24 mouse cellular contexts compared by ENCODE assay signal in the genomic region with DNA sequence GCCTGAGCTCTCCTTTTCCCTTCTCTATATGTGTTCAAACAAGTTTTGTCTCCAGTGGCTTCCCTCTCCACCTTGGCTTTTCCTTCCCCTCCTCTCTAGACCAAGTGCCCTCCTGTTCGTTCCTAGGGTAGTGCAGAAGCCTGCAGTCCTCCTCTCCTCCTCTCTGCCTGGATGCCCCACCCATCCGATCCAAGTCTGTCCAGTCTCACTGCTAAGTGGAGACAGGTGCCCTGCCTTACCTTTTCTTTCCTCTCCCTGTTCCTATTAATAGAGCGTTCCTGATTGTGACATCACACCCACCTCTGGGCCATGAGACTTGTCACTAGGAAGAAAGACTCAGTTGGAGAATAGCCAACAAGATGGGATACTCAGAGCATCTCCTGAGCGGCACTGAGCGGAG. TPM values are rescaled to one million over a fixed set of nuclear protein-coding genes. Genes with fewer than 3 reads are reported as not detected.
"Had no signal": no experiment of that assay in that cellular context is flagged by ENCODE, and none has a peak within 500 bp of the region (broad histone marks: within the 10 kb centered on the region; RNA-seq: fewer than 3 reads in every experiment).

No protein-coding gene starts in this region.

- H3K4me2 ChIP-seq: liver, embryonic 11.5 days; lung, embryonic 14.5 days; midbrain, embryonic 13.5 days; neural tube, embryonic 13.5 days had no signal

- H3K4me3 ChIP-seq: layer of hippocampus, adult 2 months; midbrain, embryonic 13.5 days; myocyte; neural tube, embryonic 13.5 days had no signal

- H3K27ac ChIP-seq: kidney, postnatal 0 days; layer of hippocampus, adult 2 months; liver, embryonic 14.5 days; macrophage; midbrain, embryonic 13.5 days; neural tube, embryonic 13.5 days; stomach, postnatal 0 days had no signal

- DNase-seq: kidney, adult 2 months; kidney, postnatal 25 days; layer of hippocampus, adult 9-11 months; liver, postnatal 0 days; lung, embryonic 14.5 days; retina, postnatal 1 day; thymus, adult 18-20 months; thymus, postnatal 36 days had no signal

- H3K9me3 ChIP-seq: midbrain, embryonic 13.5 days; neural tube, embryonic 13.5 days had no signal

- H3K27me3 ChIP-seq: midbrain, embryonic 13.5 days; neural tube, embryonic 13.5 days had no signal

- ATAC-seq: liver, postnatal 0 days; lung, postnatal 0 days; midbrain, embryonic 13.5 days had no signal

- H3K9ac ChIP-seq: liver, embryonic 14.5 days; liver, postnatal 0 days; lung, embryonic 14.5 days; midbrain, embryonic 13.5 days; neural tube, embryonic 13.5 days had no signal

RNA-seq across cellular contexts. Expression of a gene that starts 13.8 kb away (rescaled TPM):
- total RNA-seq: layer of hippocampus, postnatal 25 days; left cerebral cortex, adult 18-20 months; megakaryocyte, adult 5-6 weeks; monocyte, adult 5-6 weeks; neutrophil, adult 5-6 weeks had no signal
- polyA plus RNA-seq: lung, postnatal 0 days; macrophage; myocyte; neural tube, embryonic 13.5 days; urinary bladder, adult 2 months had no signal
